Mouse (Mus musculus) lung, adult 2 months (tissue): ENCODE data around the gene Mad1l1. TPM values are rescaled to one million over a fixed set of nuclear protein-coding genes. Genes with fewer than 3 reads are reported as not detected.

Experiments used
- DNase-seq: peaks from one replicate; pipeline ENCODE4 v3.0.0; 2022
- H3K4me1 ChIP-seq: fragments of 200-500 bp; 2 replicates; pipeline ENCODE4 v1.6.1; 2011; ENCODE audit warnings: low read length; ENCODE audit not compliant: control insufficient read depth, insufficient read depth
- H3K4me3 ChIP-seq: fragments of 200-500 bp; replicated peaks from 2 replicates; pipeline ENCODE3; 2011; ENCODE audit warnings: low read depth, mild to moderate bottlenecking, control low read depth, low read length; ENCODE audit errors: extremely low read depth
- CTCF ChIP-seq: fragments of 200-500 bp; IDR thresholded peaks from 2 replicates; pipeline ENCODE4 v1.5.1; 2011; ENCODE audit warnings: mild to moderate bottlenecking, low read length, control low read depth; ENCODE audit not compliant: insufficient read depth
- POLR2A ChIP-seq: fragments of 200-500 bp; IDR thresholded peaks from 2 replicates; pipeline ENCODE4 v1.6.1; 2011; ENCODE audit warnings: low read depth, mild to moderate bottlenecking, control low read depth, low read length, borderline replicate concordance; ENCODE audit errors: extremely low read depth
- WGBS: fragments of 180-500 bp; shearing (Covaris S2); methylation state at CpG from one replicate; pipeline ENCODE4 v1.1.7; 2018; 5-methylcytosine and 5-hydroxymethylcytosine counted together
- polyA plus RNA-seq: library from polyadenylated mRNA; depleted of rRNA; stranded (reverse); fragments of >200 nt; gene quantifications from 2 replicates; pipeline ENCODE4 v1.2.3, GENCODE M21; 2012

The Mad1l1 gene
- polyA plus RNA-seq, 1 experiment: 21.6 TPM

DNA sequence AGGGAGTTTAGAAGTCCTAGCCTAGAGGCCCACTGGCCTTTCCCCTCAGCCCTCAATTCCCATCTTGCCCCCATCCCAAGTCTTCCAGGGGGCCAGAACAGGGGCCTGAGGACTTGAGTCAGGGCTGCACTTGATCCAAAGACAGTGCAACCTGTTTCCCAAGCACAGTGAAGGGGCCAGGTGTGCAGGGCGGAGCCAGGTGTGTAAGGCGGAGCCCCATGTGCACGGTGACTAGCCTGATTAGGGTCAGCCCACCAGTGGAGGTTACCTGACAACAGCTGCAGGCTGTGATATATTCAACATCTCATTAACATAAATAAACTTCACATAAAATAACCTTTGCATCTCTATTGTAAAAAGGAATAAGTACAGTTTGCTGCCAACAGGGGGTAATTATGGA lies 280.3 kb downstream of the Mad1l1 start:
- TF ChIP-seq CTCF (no peak), POLR2A (no peak)

DNA sequence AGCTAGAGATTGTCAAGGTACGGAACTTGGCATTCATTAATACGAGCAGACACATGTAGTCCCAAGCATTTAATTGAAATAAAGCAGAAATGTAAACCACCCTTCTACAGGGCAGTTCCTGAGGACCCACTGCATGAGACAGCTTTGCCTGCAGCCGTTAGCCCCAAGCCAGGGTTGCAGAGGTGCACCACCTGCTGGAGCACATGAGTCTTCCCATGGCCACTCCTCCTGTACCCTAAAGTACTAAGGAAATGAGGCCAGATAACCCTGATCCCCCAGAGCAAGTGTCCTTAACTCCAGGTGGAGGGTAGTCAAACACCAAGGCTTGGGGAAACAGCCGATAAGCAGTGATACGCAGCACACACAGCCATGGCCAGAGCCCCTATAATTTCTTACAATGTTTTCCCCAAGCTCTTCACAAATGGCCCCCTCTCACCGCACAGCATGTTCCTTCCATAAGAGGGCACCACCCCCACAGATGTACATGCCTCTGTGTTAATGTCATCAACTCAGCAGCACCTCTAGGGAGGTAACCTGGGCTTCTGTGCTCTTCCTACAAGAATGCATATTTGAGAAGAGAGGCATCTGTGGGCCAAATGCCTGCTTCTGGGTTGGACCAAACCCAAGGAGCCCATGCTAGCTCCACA lies 283.6 kb downstream of the Mad1l1 start:
- 87% methylated on average over 6 of the region's 6 CpGs for WGBS
- TF ChIP-seq CTCF (no peak), POLR2A (no peak)
- Histone ChIP-seq H3K4me3 (no peak overlapping the region), H3K4me1 (no peaks in the 10 kb centered on the region)
- no peak for DNase-seq

More for the DNA sequence above, 280.3 kb downstream of the Mad1l1 start:
- H3K4me1 ChIP-seq: no peaks in the 10 kb centered on the region; the same call in none of the 2 replicates
- WGBS: 78% methylated on average over 3 of the region's 3 CpGs
- no peak overlapping the region for H3K4me3 ChIP-seq
- DNase-seq: no peak

DNA sequence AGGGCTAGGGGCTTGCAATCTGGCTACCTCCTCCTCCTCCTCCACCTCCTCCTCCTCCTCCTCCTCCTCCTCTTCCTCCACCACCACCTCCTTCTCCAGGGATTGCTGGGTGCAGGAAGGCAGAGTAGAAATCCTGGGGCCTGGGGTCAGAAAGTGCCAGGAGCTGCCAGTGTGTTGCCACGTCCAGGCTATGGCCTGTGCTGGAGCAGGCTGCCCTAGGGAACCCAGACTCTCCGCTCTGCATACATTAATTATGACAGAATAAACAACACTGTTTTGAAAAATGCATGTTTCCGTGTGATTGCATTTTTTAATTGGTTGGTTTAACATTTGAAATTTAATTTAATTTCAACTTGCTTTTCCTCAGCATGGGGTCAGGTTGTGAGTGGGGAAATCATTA lies 285.7 kb downstream of the Mad1l1 start:
- WGBS: 92% methylated on average over 3 of the region's 3 CpGs
- no peak for DNase-seq
- TF ChIP-seq POLR2A (no peak), CTCF (no peak)
- no peaks in the 10 kb centered on the region for H3K4me1 ChIP-seq
- H3K4me3 ChIP-seq: no peak overlapping the region

DNA sequence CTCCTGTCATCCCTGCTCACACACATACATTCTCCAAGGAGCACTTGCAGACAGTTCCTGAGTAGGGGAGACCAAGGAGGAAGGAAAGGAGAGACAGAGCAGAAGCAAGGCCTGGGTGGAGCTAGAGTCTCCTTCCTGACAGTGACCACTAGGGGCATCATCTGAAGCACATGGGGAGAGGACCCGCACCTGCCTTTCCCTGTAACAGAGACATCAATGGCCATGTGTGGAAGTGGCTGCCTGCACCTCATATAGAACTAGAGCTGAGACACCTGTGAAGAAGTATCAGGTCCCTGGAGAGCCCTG lies 286.4 kb downstream of the Mad1l1 start:
- no peaks in the 10 kb centered on the region for H3K4me1 ChIP-seq
- WGBS: 42% methylated on average over 1 of the region's 1 CpGs
- H3K4me3 ChIP-seq: no peak overlapping the region
- TF ChIP-seq CTCF (peak; percentile 42; the same call in 1 of the 2 replicates), POLR2A (no peak)
- DNase-seq: no peak

DNA sequence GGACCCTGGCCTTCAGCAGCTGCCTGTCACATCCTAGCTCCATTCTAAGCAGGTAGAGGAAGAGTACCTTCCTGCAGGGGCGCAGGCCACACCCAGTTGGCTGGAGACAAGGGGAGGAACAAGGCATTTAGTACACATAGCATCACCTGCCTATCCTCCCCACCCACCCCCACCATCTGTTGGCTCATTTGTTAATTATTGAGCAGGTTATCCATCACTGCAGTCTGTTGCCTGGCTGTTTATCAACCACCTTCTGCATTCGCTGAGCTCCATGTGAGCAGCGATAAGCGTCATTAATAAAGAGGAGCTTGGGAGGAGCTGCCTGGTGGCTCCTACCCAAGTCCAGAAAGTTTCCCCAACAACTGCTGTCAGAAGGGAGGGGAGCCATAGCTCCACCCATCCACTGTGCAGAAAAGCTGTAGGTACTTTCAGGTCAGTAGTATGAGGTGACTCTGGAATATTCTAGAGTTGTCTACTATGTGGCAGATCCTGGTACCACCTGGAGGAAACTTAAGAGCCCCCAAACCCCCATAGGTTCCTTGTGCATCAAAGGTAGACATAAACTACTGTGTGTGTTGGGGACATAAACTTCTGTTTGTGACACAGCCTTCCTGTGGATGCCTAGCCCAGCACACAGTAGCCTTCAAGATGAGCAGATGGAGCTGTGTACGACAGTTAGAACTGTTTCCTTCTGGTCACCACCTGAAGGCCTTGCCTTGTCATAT lies 286.9 kb downstream of the Mad1l1 start:
- no peak overlapping the region for H3K4me3 ChIP-seq
- TF ChIP-seq POLR2A (no peak), CTCF (no peak)
- no peaks in the 10 kb centered on the region for H3K4me1 ChIP-seq
- WGBS: 94% methylated on average over 5 of the region's 5 CpGs
- no peak for DNase-seq

- no peak for DNase-seq
- TF ChIP-seq POLR2A: no peak
- no peak for TF ChIP-seq CTCF
- H3K4me1 ChIP-seq: peaks cover 3% of the 10 kb centered on the region; the same call in 1 of the 2 replicates
- WGBS: 94% methylated on average over 4 of the region's 4 CpGs
- H3K4me3 ChIP-seq: no peak overlapping the region
Observed at GRCm38 (mm10) chr5:140026366-140026765, 295.0 kb downstream of the Mad1l1 start.

DNA sequence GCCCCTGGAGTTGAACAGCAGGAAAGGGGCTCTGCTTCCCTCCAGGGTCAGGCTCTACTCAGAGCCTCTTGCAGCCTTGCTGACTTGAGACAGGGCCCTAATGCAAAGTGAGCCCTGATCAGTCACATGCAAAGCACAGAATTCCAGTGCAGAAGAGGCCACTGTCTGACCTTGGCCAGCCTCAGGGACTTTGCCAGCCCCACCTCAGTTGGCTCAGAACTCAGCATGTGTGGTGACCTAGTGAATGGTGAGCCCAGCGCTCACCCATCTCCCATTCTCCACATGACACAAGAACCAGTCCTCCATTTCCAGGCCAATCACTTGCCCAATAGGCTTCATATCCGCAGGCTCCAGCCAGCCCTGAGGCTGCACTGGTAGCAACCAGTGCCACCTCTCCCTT lies 296.1 kb downstream of the Mad1l1 start:
- DNase-seq: no peak
- Histone ChIP-seq H3K4me3 (no peak overlapping the region), H3K4me1 (peaks cover 3% of the 10 kb centered on the region; the same call in 1 of the 2 replicates)
- 94% methylated on average over 2 of the region's 2 CpGs for WGBS
- TF ChIP-seq POLR2A: no peak
- TF ChIP-seq CTCF: no peak

- 41% methylated on average over 3 of the region's 3 CpGs for WGBS
- peaks cover 3% of the 10 kb centered on the region; the same call in 1 of the 2 replicates for H3K4me1 ChIP-seq
- DNase-seq: no peak
- no peak overlapping the region for H3K4me3 ChIP-seq
- TF ChIP-seq CTCF (no peak), POLR2A (no peak)
Observed at GRCm38 (mm10) chr5:140023941-140024500, 297.3 kb downstream of the Mad1l1 start.

DNA sequence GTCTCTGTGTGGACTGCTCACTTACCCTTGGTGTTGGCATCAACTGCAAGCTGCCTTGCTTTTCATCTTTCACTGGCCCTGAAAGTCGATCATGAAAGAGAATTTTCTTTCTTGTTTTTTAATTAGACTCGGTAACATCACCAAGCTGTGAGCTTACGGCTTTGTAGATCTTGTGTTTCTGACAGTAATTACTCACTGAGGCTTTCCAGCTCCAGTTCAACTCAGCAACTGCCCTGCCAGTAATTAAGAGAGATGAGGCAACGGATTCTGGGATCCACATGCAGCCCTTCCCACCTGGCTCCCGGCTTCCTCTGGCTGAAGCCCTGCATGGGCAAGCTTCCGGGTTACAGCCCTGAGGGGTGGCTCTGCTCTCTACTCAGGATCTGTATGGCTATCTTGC lies 298.5 kb downstream of the Mad1l1 start:
- TF ChIP-seq POLR2A: no peak
- TF ChIP-seq CTCF: no peak
- DNase-seq: no peak
- WGBS: 82% methylated on average over 6 of the region's 6 CpGs
- peaks cover 3% of the 10 kb centered on the region; the same call in 1 of the 2 replicates for H3K4me1 ChIP-seq
- H3K4me3 ChIP-seq: no peak overlapping the region
